Mouse (Mus musculus): ENCODE data around the gene Fcgr2b. TPM values are rescaled to one million over a fixed set of nuclear protein-coding genes. Genes with fewer than 3 reads are reported as not detected.
"Not testable (repeated sequence)": the region's sequence is repeated elsewhere in the genome, so short reads cannot be mapped to it uniquely, and the experiment has no call there.

Gene Fcgr2b
- polyA plus RNA-seq, 1 experiment from 2014 or later, result 0.15 TPM

DNA sequence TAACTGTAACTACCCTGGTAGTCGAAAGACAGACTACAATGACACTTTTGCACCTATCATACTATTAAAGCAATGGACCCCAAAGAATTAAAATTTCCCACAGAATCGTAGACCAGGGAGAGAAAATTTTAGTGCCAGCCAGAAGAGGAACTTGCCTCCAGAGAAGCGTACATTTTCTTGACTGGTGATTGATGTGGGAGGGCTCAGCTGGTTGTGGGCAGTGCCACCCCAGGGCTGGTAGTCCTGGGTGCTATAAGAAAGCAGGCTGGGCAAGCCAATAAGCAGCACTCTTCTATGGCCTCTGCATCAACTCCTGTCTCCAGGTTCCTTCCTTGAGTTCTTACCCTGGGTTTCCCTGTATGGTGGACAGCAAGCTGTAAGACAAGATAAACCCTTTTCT, 8.7 kb upstream of the Fcgr2b start:
- Histone ChIP-seq H3K4me1 (ENCODE audit: control insufficient read depth, insufficient read depth, low read length) (no peaks in the 10 kb centered on the region), H3K27ac (replicated peaks; ENCODE audit: low read depth, low read length) (no peak overlapping the region), H3K4me3 (ENCODE audit: low read depth, low read length) (no peak overlapping the region), H3K27me3 (ENCODE audit: control insufficient read depth, insufficient read depth, low read length) (no peaks in the 10 kb centered on the region), H3K9ac (ENCODE audit: low read length) (no peak overlapping the region), H3K4me2 (ENCODE audit: low read depth, severe bottlenecking) (no peak overlapping the region), H3K9me3 (ENCODE audit: control insufficient read depth, low read length) (no peaks in the 10 kb centered on the region), H3K36me3 (ENCODE audit: control insufficient read depth, insufficient read depth, low read length) (no peaks in the 10 kb centered on the region)
- DNase-seq (ENCODE audit: low spot score) (no peak), ATAC-seq (ENCODE audit: insufficient number of reproducible peaks, low FRiP score, low TSS enrichment, low read depth) (no peak)
- 88% methylated on average over 3 of the region's 3 CpGs for WGBS

DNA sequence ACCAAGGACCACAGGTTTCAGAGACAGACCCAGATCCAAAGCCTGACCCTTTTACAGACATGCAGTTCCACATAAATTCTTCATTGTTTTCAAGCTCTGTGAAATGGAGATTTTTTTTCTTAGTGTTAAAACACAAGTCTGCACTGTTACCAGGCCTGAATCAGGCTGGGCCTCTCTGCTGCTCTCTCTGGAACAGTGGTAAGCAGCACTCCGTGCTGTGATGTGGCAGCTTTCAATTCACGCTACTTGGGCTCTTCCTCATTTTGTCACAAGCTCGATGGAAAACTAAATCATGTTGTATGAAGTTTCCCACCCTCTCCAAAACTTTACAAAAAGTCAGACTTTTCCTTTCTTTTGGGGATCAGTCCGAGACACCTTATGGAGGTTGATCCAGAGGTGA, 6.7 kb upstream of the Fcgr2b start:
- WGBS, result 79% methylated on average over 4 of the region's 4 CpGs
- no peak overlapping the region for H3K4me2 ChIP-seq (ENCODE audit: low read depth, severe bottlenecking)

DNA sequence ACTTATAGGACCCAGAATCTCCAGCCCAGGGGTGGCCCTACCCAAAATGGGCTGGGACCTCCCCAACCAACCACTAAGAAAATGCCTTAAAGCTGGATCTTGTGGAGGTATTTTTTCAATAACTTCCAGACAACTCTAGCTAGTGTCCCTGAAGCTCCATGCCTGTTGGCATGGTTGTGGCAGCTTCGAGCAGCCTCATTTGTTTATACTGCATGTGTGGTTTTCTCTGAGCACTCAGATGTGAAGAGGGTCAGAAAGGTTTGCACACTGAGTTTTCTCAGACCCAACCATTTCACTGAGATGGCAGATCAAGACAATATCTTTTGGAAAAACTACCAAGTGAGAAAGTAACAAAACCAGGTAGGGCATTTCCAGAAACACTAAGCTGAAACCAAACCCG, 6.0 kb upstream of the Fcgr2b start:
- H3K27ac ChIP-seq (replicated peaks; ENCODE audit: low read depth, low read length), result no peak overlapping the region
- no peak overlapping the region for H3K4me2 ChIP-seq (ENCODE audit: low read depth, severe bottlenecking)
- WGBS, result 88% methylated on average over 2 of the region's 2 CpGs
- no peaks in the 10 kb centered on the region for H3K4me1 ChIP-seq (ENCODE audit: control insufficient read depth, insufficient read depth, low read length)
- no peak overlapping the region for H3K4me3 ChIP-seq (ENCODE audit: low read depth, low read length)
- DNase-seq (ENCODE audit: low spot score), result no peak
- no peak for ATAC-seq (ENCODE audit: insufficient number of reproducible peaks, low FRiP score, low TSS enrichment, low read depth)
- H3K9ac ChIP-seq (ENCODE audit: low read length), result no peak overlapping the region
- H3K9me3 ChIP-seq (ENCODE audit: control insufficient read depth, low read length), result no peaks in the 10 kb centered on the region
- H3K36me3 ChIP-seq (ENCODE audit: control insufficient read depth, insufficient read depth, low read length), result no peaks in the 10 kb centered on the region
- no peaks in the 10 kb centered on the region for H3K27me3 ChIP-seq (ENCODE audit: control insufficient read depth, insufficient read depth, low read length)

More for the DNA sequence above, 6.7 kb upstream of the Fcgr2b start:
- Histone ChIP-seq H3K27me3 (ENCODE audit: control insufficient read depth, insufficient read depth, low read length) (no peaks in the 10 kb centered on the region), H3K4me1 (ENCODE audit: control insufficient read depth, insufficient read depth, low read length) (no peaks in the 10 kb centered on the region), H3K9ac (ENCODE audit: low read length) (no peak overlapping the region), H3K4me3 (ENCODE audit: low read depth, low read length) (no peak overlapping the region), H3K36me3 (ENCODE audit: control insufficient read depth, insufficient read depth, low read length) (no peaks in the 10 kb centered on the region), H3K27ac (replicated peaks; ENCODE audit: low read depth, low read length) (no peak overlapping the region), H3K9me3 (ENCODE audit: control insufficient read depth, low read length) (no peaks in the 10 kb centered on the region)
- DNase-seq (ENCODE audit: low spot score) (no peak), ATAC-seq (ENCODE audit: insufficient number of reproducible peaks, low FRiP score, low TSS enrichment, low read depth) (no peak)

DNA sequence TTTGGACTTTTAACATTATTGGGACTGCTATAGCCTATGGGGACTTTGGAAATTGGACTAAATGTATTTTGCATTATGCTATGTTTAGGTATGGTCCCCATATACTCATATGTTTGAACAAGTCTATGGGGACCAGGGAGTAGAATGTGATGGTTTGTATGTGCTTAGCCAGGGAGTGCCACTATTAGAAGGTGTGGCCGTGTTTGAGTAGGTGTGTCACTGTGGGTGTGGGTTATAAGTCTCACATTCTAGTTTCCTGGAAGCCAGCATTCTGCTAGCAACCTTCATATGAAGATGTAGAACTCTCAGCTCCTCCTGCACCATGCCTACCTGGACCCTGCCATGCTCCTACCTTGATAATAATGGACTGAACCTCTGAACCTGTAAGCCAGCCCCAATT, 5.3 kb upstream of the Fcgr2b start:
- not testable (repeated sequence) for H3K36me3 ChIP-seq (ENCODE audit: control insufficient read depth, insufficient read depth, low read length); H3K4me2 ChIP-seq (ENCODE audit: low read depth, severe bottlenecking); H3K9me3 ChIP-seq (ENCODE audit: control insufficient read depth, low read length); DNase-seq (ENCODE audit: low spot score); H3K9ac ChIP-seq (ENCODE audit: low read length); H3K4me3 ChIP-seq (ENCODE audit: low read depth, low read length); H3K27me3 ChIP-seq (ENCODE audit: control insufficient read depth, insufficient read depth, low read length); ATAC-seq (ENCODE audit: insufficient number of reproducible peaks, low FRiP score, low TSS enrichment, low read depth); H3K27ac ChIP-seq (replicated peaks; ENCODE audit: low read depth, low read length); H3K4me1 ChIP-seq (ENCODE audit: control insufficient read depth, insufficient read depth, low read length)
- 91% methylated on average over 1 of the region's 1 CpGs for WGBS

DNA sequence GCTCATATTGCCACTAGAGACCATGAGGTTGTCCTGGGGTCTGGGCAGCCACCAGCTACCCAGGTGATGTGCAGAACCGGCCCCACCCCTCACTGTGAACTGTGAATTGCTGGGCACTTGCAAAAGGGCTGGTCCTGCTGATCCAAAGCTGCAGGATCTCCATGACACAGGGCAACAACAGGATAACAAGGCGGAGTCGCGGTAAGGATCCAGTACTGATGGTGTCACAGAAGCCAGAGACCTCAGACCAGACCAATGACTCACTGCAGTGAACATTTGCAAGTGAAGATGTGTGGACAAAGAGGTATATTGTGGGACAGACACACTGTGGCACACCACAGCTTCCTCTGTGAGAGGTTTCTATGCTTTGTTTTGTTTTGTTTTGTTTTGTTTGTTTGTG, 2.3 kb upstream of the Fcgr2b start:
- H3K36me3 ChIP-seq (ENCODE audit: control insufficient read depth, insufficient read depth, low read length), result no peaks in the 10 kb centered on the region
- DNase-seq (ENCODE audit: low spot score) (no peak), ATAC-seq (ENCODE audit: insufficient number of reproducible peaks, low FRiP score, low TSS enrichment, low read depth) (no peak)
- no peaks in the 10 kb centered on the region for H3K27me3 ChIP-seq (ENCODE audit: control insufficient read depth, insufficient read depth, low read length)
- no peaks in the 10 kb centered on the region for H3K9me3 ChIP-seq (ENCODE audit: control insufficient read depth, low read length)
- WGBS, result 78% methylated on average over 4 of the region's 4 CpGs
- H3K4me1 ChIP-seq (ENCODE audit: control insufficient read depth, insufficient read depth, low read length), result no peaks in the 10 kb centered on the region
- H3K4me2 ChIP-seq (ENCODE audit: low read depth, severe bottlenecking), result no peak overlapping the region
- H3K9ac ChIP-seq (ENCODE audit: low read length), result no peak overlapping the region
- no peak overlapping the region for H3K4me3 ChIP-seq (ENCODE audit: low read depth, low read length)
- no peak overlapping the region for H3K27ac ChIP-seq (replicated peaks; ENCODE audit: low read depth, low read length)

DNA sequence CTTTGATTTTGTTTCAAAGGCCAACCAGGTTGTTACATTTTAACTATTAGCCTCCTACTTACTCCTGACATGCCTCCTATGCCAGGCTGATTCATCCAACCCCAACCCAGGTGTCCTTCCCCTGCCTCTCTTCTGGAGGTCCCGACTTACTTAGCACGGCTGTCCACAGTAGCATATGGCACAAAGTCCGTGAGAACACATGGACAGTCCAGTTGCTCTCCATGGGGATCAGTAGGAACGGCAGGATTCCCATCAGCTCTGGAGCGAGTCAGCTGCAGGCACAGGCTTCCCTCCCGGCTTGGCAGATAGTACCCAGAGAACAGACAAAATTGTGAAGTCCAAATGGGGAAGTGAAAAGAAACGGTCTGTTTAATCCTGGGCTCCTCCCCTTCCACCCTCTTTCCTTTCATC, 591 bp downstream of the Fcgr2b start:
- 72% methylated on average over 7 of the region's 7 CpGs for WGBS
- DNase-seq (ENCODE audit: low spot score) (no peak), ATAC-seq (ENCODE audit: insufficient number of reproducible peaks, low FRiP score, low TSS enrichment, low read depth) (no peak)
- Histone ChIP-seq H3K9ac (ENCODE audit: low read length) (no peak overlapping the region), H3K4me1 (ENCODE audit: control insufficient read depth, insufficient read depth, low read length) (no peaks in the 10 kb centered on the region), H3K27me3 (ENCODE audit: control insufficient read depth, insufficient read depth, low read length) (no peaks in the 10 kb centered on the region), H3K27ac (replicated peaks; ENCODE audit: low read depth, low read length) (no peak overlapping the region), H3K36me3 (ENCODE audit: control insufficient read depth, insufficient read depth, low read length) (no peaks in the 10 kb centered on the region), H3K9me3 (ENCODE audit: control insufficient read depth, low read length) (no peaks in the 10 kb centered on the region), H3K4me2 (ENCODE audit: low read depth, severe bottlenecking) (no peak overlapping the region), H3K4me3 (ENCODE audit: low read depth, low read length) (no peak overlapping the region)

DNA sequence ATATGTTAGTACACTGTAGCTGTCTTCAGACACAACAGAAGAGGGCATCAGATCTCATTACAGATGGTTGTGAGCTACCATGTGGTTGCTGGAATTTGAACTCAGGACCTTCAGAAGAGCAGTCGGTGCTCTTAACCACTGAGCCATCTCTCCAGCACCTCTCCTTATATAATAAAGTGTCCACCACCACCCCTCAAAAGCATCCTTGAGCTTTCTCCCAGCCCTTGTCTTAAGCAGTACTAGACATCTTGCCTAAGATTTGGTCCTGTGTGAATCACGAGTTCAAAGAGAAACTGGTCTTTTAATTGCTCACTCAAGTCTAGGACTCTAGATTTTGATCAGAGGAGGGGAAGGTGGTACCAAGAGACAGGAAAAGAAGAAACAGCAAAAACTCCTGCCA, 997 bp downstream of the Fcgr2b start:
- H3K27me3 ChIP-seq (ENCODE audit: control insufficient read depth, insufficient read depth, low read length); H3K27ac ChIP-seq (replicated peaks; ENCODE audit: low read depth, low read length); H3K9me3 ChIP-seq (ENCODE audit: control insufficient read depth, low read length); H3K9ac ChIP-seq (ENCODE audit: low read length); ATAC-seq (ENCODE audit: insufficient number of reproducible peaks, low FRiP score, low TSS enrichment, low read depth); H3K4me1 ChIP-seq (ENCODE audit: control insufficient read depth, insufficient read depth, low read length); H3K4me2 ChIP-seq (ENCODE audit: low read depth, severe bottlenecking); H3K4me3 ChIP-seq (ENCODE audit: low read depth, low read length); H3K36me3 ChIP-seq (ENCODE audit: control insufficient read depth, insufficient read depth, low read length); DNase-seq (ENCODE audit: low spot score): not testable (repeated sequence)
- 67% methylated on average over 2 of the region's 2 CpGs for WGBS

DNA sequence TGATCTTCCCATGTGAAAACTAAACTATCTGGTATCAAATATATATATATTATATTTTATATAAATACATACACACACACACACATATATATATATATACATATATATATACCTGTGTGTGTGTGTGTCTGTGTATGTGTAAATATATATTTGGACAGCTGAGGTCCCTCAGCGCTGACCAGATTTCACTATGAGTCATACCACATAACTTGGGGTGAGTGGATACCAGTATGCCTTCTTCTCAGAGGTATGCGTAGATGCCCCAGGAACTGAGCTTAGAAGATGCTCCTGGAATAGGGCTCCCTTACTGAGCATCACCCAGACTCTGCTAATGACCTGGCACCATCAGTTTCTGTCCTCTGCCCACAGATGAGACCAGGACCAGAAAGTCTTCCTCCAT, 1.6 kb downstream of the Fcgr2b start:
- H3K4me2 ChIP-seq (ENCODE audit: low read depth, severe bottlenecking), result no peak overlapping the region
- no peak overlapping the region for H3K9ac ChIP-seq (ENCODE audit: low read length)
- DNase-seq (ENCODE audit: low spot score) (no peak), ATAC-seq (ENCODE audit: insufficient number of reproducible peaks, low FRiP score, low TSS enrichment, low read depth) (no peak)
- 100% methylated on average over 2 of the region's 2 CpGs for WGBS
- no peak overlapping the region for H3K4me3 ChIP-seq (ENCODE audit: low read depth, low read length)
- no peak overlapping the region for H3K27ac ChIP-seq (replicated peaks; ENCODE audit: low read depth, low read length)
- no peaks in the 10 kb centered on the region for H3K4me1 ChIP-seq (ENCODE audit: control insufficient read depth, insufficient read depth, low read length)
- H3K27me3 ChIP-seq (ENCODE audit: control insufficient read depth, insufficient read depth, low read length), result no peaks in the 10 kb centered on the region
- no peaks in the 10 kb centered on the region for H3K36me3 ChIP-seq (ENCODE audit: control insufficient read depth, insufficient read depth, low read length)
- no peaks in the 10 kb centered on the region for H3K9me3 ChIP-seq (ENCODE audit: control insufficient read depth, low read length)

DNA sequence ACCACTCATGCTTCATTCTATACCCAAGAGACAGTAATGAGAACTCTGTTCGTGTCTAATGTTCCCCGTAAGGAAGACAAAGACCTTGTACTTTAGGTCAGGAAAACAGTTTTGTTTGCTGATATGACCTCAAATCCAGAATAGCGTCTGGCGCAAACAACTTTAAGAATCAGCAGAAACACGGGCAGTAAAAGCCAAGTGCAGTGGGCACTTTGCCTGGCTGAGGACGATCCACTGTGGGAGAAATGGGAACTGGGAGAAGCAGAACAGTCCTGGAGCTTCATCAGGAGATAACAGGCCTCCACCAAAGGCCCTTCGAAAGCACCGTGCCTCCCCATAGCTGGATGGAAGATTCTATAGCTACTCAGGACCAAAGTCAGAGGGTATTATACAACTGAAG, 2.2 kb downstream of the Fcgr2b start:
- H3K4me3 ChIP-seq (ENCODE audit: low read depth, low read length), result no peak overlapping the region
- no peaks in the 10 kb centered on the region for H3K4me1 ChIP-seq (ENCODE audit: control insufficient read depth, insufficient read depth, low read length)
- DNase-seq (ENCODE audit: low spot score), result no peak
- H3K36me3 ChIP-seq (ENCODE audit: control insufficient read depth, insufficient read depth, low read length), result no peaks in the 10 kb centered on the region
- H3K27ac ChIP-seq (replicated peaks; ENCODE audit: low read depth, low read length), result no peak overlapping the region
- WGBS, result 92% methylated on average over 8 of the region's 8 CpGs
- no peak overlapping the region for H3K9ac ChIP-seq (ENCODE audit: low read length)
- H3K27me3 ChIP-seq (ENCODE audit: control insufficient read depth, insufficient read depth, low read length), result no peaks in the 10 kb centered on the region
- no peaks in the 10 kb centered on the region for H3K9me3 ChIP-seq (ENCODE audit: control insufficient read depth, low read length)
- ATAC-seq (ENCODE audit: insufficient number of reproducible peaks, low FRiP score, low TSS enrichment, low read depth), result no peak
- H3K4me2 ChIP-seq (ENCODE audit: low read depth, severe bottlenecking), result no peak overlapping the region

All from limb, embryonic 11.5 days (tissue).